8 mouse cellular contexts compared by ENCODE assay signal in the genomic region with DNA sequence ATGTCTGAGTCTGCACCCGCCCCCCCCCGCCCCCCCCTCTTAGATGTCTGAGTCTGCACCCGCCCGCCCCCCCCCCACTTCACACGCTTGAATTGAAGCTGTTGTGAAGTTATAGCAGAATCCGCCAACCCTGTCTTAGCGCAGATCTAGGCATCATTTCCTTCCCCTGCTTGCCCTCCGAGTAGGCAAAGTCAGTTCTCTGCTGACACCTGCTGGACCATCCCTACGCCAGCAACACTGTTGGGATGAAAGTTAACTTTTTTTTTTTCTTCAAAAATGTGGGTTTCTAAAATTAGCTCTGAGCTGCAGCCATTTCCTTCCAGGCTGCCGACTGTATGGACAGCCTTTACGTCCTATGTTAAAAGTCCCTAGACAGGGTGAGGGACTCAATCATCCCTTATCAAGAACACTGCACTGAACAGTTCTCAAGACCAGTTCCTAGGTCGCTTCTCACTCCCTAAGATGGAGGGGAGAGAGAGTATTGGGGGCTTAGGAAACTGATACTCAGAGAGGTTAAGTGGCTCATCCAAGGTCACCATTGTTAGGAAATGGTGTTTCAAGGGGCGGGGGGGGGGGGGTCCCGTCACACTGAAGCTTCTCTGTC. TPM values are rescaled to one million over a fixed set of nuclear protein-coding genes. Genes with fewer than 3 reads are reported as not detected.
A peak's percentile ranks its signal among the peaks of the same experiment; 100 is the strongest.
DNase-seq lines count a peak whose midpoint lies in the region; ATAC-seq and TF ChIP-seq lines count a peak whose summit lies in the region.

No protein-coding gene starts in this region.

- no peaks in the 10 kb centered on the region for H3K9me3 ChIP-seq in liver, embryonic 11.5 days (ENCODE audit: control insufficient read depth, low read length)
- no peaks in the 10 kb centered on the region for H3K9me3 ChIP-seq in hindbrain, embryonic 11.5 days (ENCODE audit: control insufficient read depth, low read length)
- H3K9me3 ChIP-seq in limb, embryonic 13.5 days: no peaks in the 10 kb centered on the region
- no peaks in the 10 kb centered on the region for H3K9me3 ChIP-seq in midbrain, postnatal 0 days (ENCODE audit: low read length)

- DNase-seq in liver (peak; percentile 60), R1 (ENCODE audit: low read depth, low spot score) (peak; percentile 45)
- no peak for DNase-seq in liver, embryonic 11.5 days (ENCODE audit: low spot score)
- DNase-seq in hindbrain, embryonic 11.5 days (ENCODE audit: low spot score): peak; percentile 67
- peak; percentile 79 for DNase-seq in midbrain, postnatal 0 days (ENCODE audit: low spot score)
- peak; percentile 48 to 52 for DNase-seq in thymus, postnatal 36 days

- peaks cover 7% of the 10 kb centered on the region for H3K4me1 ChIP-seq in liver, embryonic 11.5 days (replicated peaks; ENCODE audit: control insufficient read depth, insufficient read depth, low read length)
- H3K4me1 ChIP-seq in hindbrain, embryonic 11.5 days (replicated peaks; ENCODE audit: control insufficient read depth, insufficient read depth, low read length): no peaks in the 10 kb centered on the region
- peaks cover 22% of the 10 kb centered on the region for H3K4me1 ChIP-seq in limb, embryonic 13.5 days
- no peaks in the 10 kb centered on the region for H3K4me1 ChIP-seq in midbrain, postnatal 0 days (ENCODE audit: insufficient read depth, low read length)

- peaks cover 41% of the 10 kb centered on the region for H3K27me3 ChIP-seq in liver, embryonic 11.5 days (replicated peaks; ENCODE audit: control insufficient read depth, insufficient read depth, low read length)
- H3K27me3 ChIP-seq in hindbrain, embryonic 11.5 days (ENCODE audit: control insufficient read depth, insufficient read depth, low read length): peaks cover 47% of the 10 kb centered on the region
- peaks cover 67% of the 10 kb centered on the region for H3K27me3 ChIP-seq in limb, embryonic 13.5 days
- H3K27me3 ChIP-seq in midbrain, postnatal 0 days (ENCODE audit: insufficient read depth, low read length): peaks cover 48% of the 10 kb centered on the region

- no peak overlapping the region for H3K4me3 ChIP-seq in liver, embryonic 11.5 days (ENCODE audit: low read depth, low read length)
- no peak overlapping the region for H3K4me3 ChIP-seq in hindbrain, embryonic 11.5 days (ENCODE audit: low read depth, low read length)
- no peak overlapping the region for H3K4me3 ChIP-seq in limb, embryonic 13.5 days
- no peak overlapping the region for H3K4me3 ChIP-seq in midbrain, postnatal 0 days (ENCODE audit: low read depth, low read length)

- peak; percentile 92 for TF ChIP-seq CTCF in midbrain, postnatal 0 days (IDR thresholded peaks at IDR 0.05)

- no peak; the same call in 1 of the 2 replicates for ATAC-seq in liver, embryonic 11.5 days (replicated peaks; ENCODE audit: low FRiP score)
- peak; percentile 57; the same call in 1 of the 2 replicates for ATAC-seq in erythroblast, adult 5-6 weeks (replicated peaks; ENCODE audit: low FRiP score, poor library complexity, severe bottlenecking)
- ATAC-seq in hindbrain, embryonic 11.5 days (ENCODE audit: low FRiP score): no peak
- ATAC-seq in limb, embryonic 13.5 days (ENCODE audit: low FRiP score, low read depth): 0 out of 2 replicates have a peak, but pooled peaks have one; percentile 41
- ATAC-seq in midbrain, postnatal 0 days (ENCODE audit: low FRiP score): no peak

- H3K36me3 ChIP-seq in liver, embryonic 11.5 days (ENCODE audit: control insufficient read depth, insufficient read depth, low read length): no peaks in the 10 kb centered on the region
- H3K36me3 ChIP-seq in hindbrain, embryonic 11.5 days (ENCODE audit: control insufficient read depth, insufficient read depth, low read length): no peaks in the 10 kb centered on the region
- H3K36me3 ChIP-seq in limb, embryonic 13.5 days: no peaks in the 10 kb centered on the region
- no peaks in the 10 kb centered on the region for H3K36me3 ChIP-seq in midbrain, postnatal 0 days (ENCODE audit: insufficient read depth, low read length)

- no peak overlapping the region for H3K27ac ChIP-seq in liver, embryonic 11.5 days (ENCODE audit: low read depth, low read length)
- no peak overlapping the region for H3K27ac ChIP-seq in hindbrain, embryonic 11.5 days (ENCODE audit: low read depth, low read length)
- no peak overlapping the region for H3K27ac ChIP-seq in limb, embryonic 13.5 days
- H3K27ac ChIP-seq in midbrain, postnatal 0 days (ENCODE audit: low read depth, low read length): no peak overlapping the region

- 3% methylated on average over 10 of the region's 14 CpGs for WGBS in liver, embryonic 11.5 days
- WGBS in hindbrain, embryonic 11.5 days: 4% methylated on average over 14 of the region's 14 CpGs
- WGBS in limb, embryonic 13.5 days: 6% methylated on average over 14 of the region's 14 CpGs
- WGBS in midbrain, postnatal 0 days: 6% methylated on average over 14 of the region's 14 CpGs

- H3K4me2 ChIP-seq in liver, embryonic 11.5 days: no peak overlapping the region
- no peak overlapping the region for H3K4me2 ChIP-seq in hindbrain, embryonic 11.5 days (replicated peaks; ENCODE audit: low read depth, low read length)
- peak overlapping the region; percentile 38; the same call in 1 of the 2 replicates for H3K4me2 ChIP-seq in limb, embryonic 13.5 days (replicated peaks)
- no peak overlapping the region for H3K4me2 ChIP-seq in midbrain, postnatal 0 days (ENCODE audit: low read depth, low read length, poor library complexity, severe bottlenecking)

- no peak overlapping the region for H3K9ac ChIP-seq in liver, embryonic 11.5 days (ENCODE audit: low read depth, low read length)
- H3K9ac ChIP-seq in hindbrain, embryonic 11.5 days (ENCODE audit: low read depth, low read length): no peak overlapping the region
- H3K9ac ChIP-seq in limb, embryonic 13.5 days: no peak overlapping the region
- no peak overlapping the region for H3K9ac ChIP-seq in midbrain, postnatal 0 days (replicated peaks; ENCODE audit: low read length, poor library complexity, severe bottlenecking)

RNA-seq across cellular contexts. Expression of gene Hlx, which starts 5.6 kb away (rescaled TPM):
- 42.3 and 46.9 TPM in 2 replicates for polyA plus RNA-seq in liver, embryonic 11.5 days (2014; fragmentation: Nextera tagmentation; extraction: Ambion mirVana)
- 1.7 and 6.9 TPM in 2 replicates for total RNA-seq in erythroblast, adult 5-6 weeks (2015; ENCODE audit: low replicate concordance)
- 1.8 and 7.8 TPM in 2 replicates for total RNA-seq in erythroblast, adult 5-6 weeks (2017; ENCODE audit: low replicate concordance)
- polyA plus RNA-seq in hindbrain, embryonic 11.5 days (2014; fragmentation: Nextera tagmentation; extraction: Ambion mirVana): 3.9 and 4.1 TPM in 2 replicates
- 26.2 and 30.3 TPM in 2 replicates for polyA plus RNA-seq in limb, embryonic 13.5 days (2015; fragmentation: Nextera tagmentation; extraction: Ambion mirVana)
- 0.71 and 1.5 TPM in 2 replicates for total RNA-seq in midbrain, postnatal 0 days (2014; rRNA removed)
- polyA plus RNA-seq in midbrain, postnatal 0 days (2015; fragmentation: Nextera tagmentation; extraction: Ambion mirVana): 1.5 and 1.9 TPM in 2 replicates

Comparison
In these comparisons a context has a peak if more than half of its experiments do, and no peak if none do; other contexts are left out.
1. ATAC-seq: peak in erythroblast, adult 5-6 weeks (single experiment) and limb, embryonic 13.5 days (single experiment); none in liver, embryonic 11.5 days (single experiment), hindbrain, embryonic 11.5 days (single experiment) and midbrain, postnatal 0 days (single experiment).